Mouse (Mus musculus): ENCODE results near the gene S1pr1.

- no peak for TF ChIP-seq CTCF (IDR thresholded peaks at IDR 0.05; ENCODE audit: extremely low read depth, insufficient read depth, low read length)
- no peak for TF ChIP-seq POLR2A (IDR thresholded peaks at IDR 0.05; ENCODE audit: extremely low read depth, insufficient read depth, low read length)
Observed at GRCm38 (mm10) chr3:115692857-115693256, 22.0 kb downstream of the S1pr1 start.
